16 mouse cellular contexts compared by ENCODE assay signal in the genomic region with DNA sequence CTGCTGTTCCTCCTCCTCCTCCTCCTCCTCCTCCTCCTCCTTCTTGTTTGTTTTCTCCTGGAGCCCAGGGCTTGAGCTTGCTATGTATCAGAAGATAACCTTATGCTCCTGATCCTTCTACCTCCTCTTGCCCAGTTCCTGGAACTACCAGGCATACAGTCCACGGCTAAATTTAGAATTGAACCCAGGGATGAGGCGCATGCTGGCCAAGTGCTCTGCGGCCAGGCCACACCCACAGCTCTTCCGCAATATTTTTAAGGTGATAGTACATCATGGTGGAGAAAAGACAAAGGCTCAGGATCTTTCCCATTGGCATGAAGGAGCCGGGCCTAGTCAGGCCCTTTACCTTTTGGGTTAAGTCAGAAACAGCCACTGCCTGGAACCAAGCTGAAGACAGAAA.
DNase-seq lines count a peak whose midpoint lies in the region; ATAC-seq and TF ChIP-seq lines count a peak whose summit lies in the region.
"Had no signal": no experiment of that assay in that cellular context is flagged by ENCODE, and none has a peak within 500 bp of the region (broad histone marks: within the 10 kb centered on the region; RNA-seq: fewer than 3 reads in every experiment).

No protein-coding gene starts in this region.

- H3K4me3 ChIP-seq in heart, embryonic 13.5 days: no peak overlapping the region
- H3K4me3 ChIP-seq in heart, embryonic 10.5 days: no peak overlapping the region
- H3K4me3 ChIP-seq in lung, postnatal 0 days (ENCODE audit: low read depth, low read length): no peak overlapping the region
- H3K4me3 ChIP-seq in midbrain, embryonic 15.5 days: no peak overlapping the region
- no peak overlapping the region for H3K4me3 ChIP-seq in forebrain, embryonic 15.5 days
- H3K4me3 ChIP-seq: forebrain, embryonic 13.5 days; heart, adult 2 months; limb, embryonic 13.5 days; liver, embryonic 13.5 days; midbrain, embryonic 10.5 days; neural tube, embryonic 13.5 days had no signal

- TF ChIP-seq CTCF in lung, postnatal 0 days (IDR thresholded peaks at IDR 0.05): no peak

- no peaks in the 10 kb centered on the region for H3K27me3 ChIP-seq in heart, embryonic 13.5 days (replicated peaks)
- H3K27me3 ChIP-seq in heart, embryonic 10.5 days (ENCODE audit: insufficient read depth, poor library complexity, severe bottlenecking): no peaks in the 10 kb centered on the region
- no peaks in the 10 kb centered on the region for H3K27me3 ChIP-seq in lung, postnatal 0 days (replicated peaks; ENCODE audit: insufficient read depth, low read length)
- no peaks in the 10 kb centered on the region for H3K27me3 ChIP-seq in midbrain, embryonic 15.5 days (replicated peaks)
- no peaks in the 10 kb centered on the region for H3K27me3 ChIP-seq in forebrain, embryonic 15.5 days
- H3K27me3 ChIP-seq: CH12.LX; forebrain, embryonic 13.5 days; limb, embryonic 13.5 days; liver, embryonic 13.5 days; neural tube, embryonic 13.5 days had no signal

- 0 out of 2 replicates have a peak overlapping the region, but pooled peaks have one; percentile 39 for H3K27ac ChIP-seq in heart, embryonic 13.5 days (replicated peaks)
- H3K27ac ChIP-seq in heart, embryonic 10.5 days: no peak overlapping the region
- no peak overlapping the region for H3K27ac ChIP-seq in lung, postnatal 0 days (ENCODE audit: low read length)
- H3K27ac ChIP-seq in midbrain, embryonic 15.5 days: no peak overlapping the region
- no peak overlapping the region for H3K27ac ChIP-seq in forebrain, embryonic 15.5 days (replicated peaks)
- H3K27ac ChIP-seq: forebrain, embryonic 13.5 days; heart, adult 2 months; hindbrain, embryonic 14.5 days; limb, embryonic 13.5 days; liver, embryonic 13.5 days; midbrain, embryonic 10.5 days; neural tube, embryonic 13.5 days had no signal

- no peak for ATAC-seq in heart, embryonic 13.5 days (ENCODE audit: extremely low read depth, insufficient number of reproducible peaks, low FRiP score, low TSS enrichment)
- no peak for ATAC-seq in lung, postnatal 0 days
- ATAC-seq in midbrain, embryonic 15.5 days (replicated peaks): no peak
- no peak for ATAC-seq in forebrain, embryonic 15.5 days (replicated peaks)
- ATAC-seq in granulocyte monocyte progenitor cell, adult 5-6 weeks (replicated peaks; ENCODE audit: poor library complexity, severe bottlenecking): no peak
- ATAC-seq: forebrain, embryonic 13.5 days had no signal

- WGBS in heart, embryonic 13.5 days: 33% methylated on average over 5 of the region's 5 CpGs
- WGBS in heart, embryonic 10.5 days: 42% methylated on average over 5 of the region's 5 CpGs
- WGBS in lung, postnatal 0 days: 43% methylated on average over 5 of the region's 5 CpGs
- 87% methylated on average over 5 of the region's 5 CpGs for WGBS in midbrain, embryonic 15.5 days
- WGBS in forebrain, embryonic 15.5 days: 87% methylated on average over 5 of the region's 5 CpGs

- H3K4me2 ChIP-seq in heart, embryonic 13.5 days: no peak overlapping the region
- no peak overlapping the region for H3K4me2 ChIP-seq in lung, postnatal 0 days (replicated peaks; ENCODE audit: low read depth, low read length)
- no peak overlapping the region for H3K4me2 ChIP-seq in midbrain, embryonic 15.5 days
- no peak overlapping the region for H3K4me2 ChIP-seq in forebrain, embryonic 15.5 days (replicated peaks)
- H3K4me2 ChIP-seq: forebrain, embryonic 13.5 days; hindbrain, embryonic 14.5 days; limb, embryonic 13.5 days; liver, embryonic 13.5 days; neural tube, embryonic 13.5 days had no signal

- DNase-seq in heart, embryonic 10.5 days (ENCODE audit: low spot score): no peak
- peak; percentile 29 for DNase-seq in lung, postnatal 0 days (ENCODE audit: low spot score)
- no peak for DNase-seq in lung, postnatal 4 days
- peak; percentile 43 for DNase-seq in brain, adult 2 months (ENCODE audit: low read depth, low spot score)

- no peaks in the 10 kb centered on the region for H3K9me3 ChIP-seq in heart, embryonic 13.5 days
- H3K9me3 ChIP-seq in heart, embryonic 10.5 days: no peaks in the 10 kb centered on the region
- no peaks in the 10 kb centered on the region for H3K9me3 ChIP-seq in lung, postnatal 0 days (ENCODE audit: low read length)
- no peaks in the 10 kb centered on the region for H3K9me3 ChIP-seq in midbrain, embryonic 15.5 days
- no peaks in the 10 kb centered on the region for H3K9me3 ChIP-seq in forebrain, embryonic 15.5 days
- H3K9me3 ChIP-seq: forebrain, embryonic 13.5 days; limb, embryonic 13.5 days; liver, embryonic 13.5 days; midbrain, embryonic 10.5 days; neural tube, embryonic 13.5 days had no signal

- H3K9ac ChIP-seq in heart, embryonic 13.5 days: no peak overlapping the region
- H3K9ac ChIP-seq in lung, postnatal 0 days (replicated peaks; ENCODE audit: low read depth): no peak overlapping the region
- H3K9ac ChIP-seq in midbrain, embryonic 15.5 days: no peak overlapping the region
- no peak overlapping the region for H3K9ac ChIP-seq in forebrain, embryonic 15.5 days (replicated peaks)
- H3K9ac ChIP-seq: forebrain, embryonic 13.5 days; hindbrain, embryonic 14.5 days; limb, embryonic 13.5 days; liver, embryonic 13.5 days; neural tube, embryonic 13.5 days had no signal

- peaks cover 16% of the 10 kb centered on the region for H3K4me1 ChIP-seq in heart, embryonic 13.5 days
- peaks cover 19% of the 10 kb centered on the region for H3K4me1 ChIP-seq in heart, embryonic 10.5 days
- no peaks in the 10 kb centered on the region for H3K4me1 ChIP-seq in lung, postnatal 0 days (ENCODE audit: insufficient read depth, low read depth, low read length)
- 0 out of 2 replicates have a peak, but pooled peaks cover 4% of the 10 kb centered on the region for H3K4me1 ChIP-seq in midbrain, embryonic 15.5 days
- H3K4me1 ChIP-seq in forebrain, embryonic 15.5 days: peaks cover 6% of the 10 kb centered on the region; the same call in 1 of the 2 replicates
- H3K4me1 ChIP-seq: neural tube, embryonic 13.5 days had no signal

- H3K36me3 ChIP-seq in heart, embryonic 13.5 days: no peaks in the 10 kb centered on the region
- H3K36me3 ChIP-seq in heart, embryonic 10.5 days: no peaks in the 10 kb centered on the region
- H3K36me3 ChIP-seq in lung, postnatal 0 days (ENCODE audit: insufficient read depth, low read length): no peaks in the 10 kb centered on the region
- H3K36me3 ChIP-seq in midbrain, embryonic 15.5 days (replicated peaks): no peaks in the 10 kb centered on the region
- H3K36me3 ChIP-seq in forebrain, embryonic 15.5 days: no peaks in the 10 kb centered on the region
- H3K36me3 ChIP-seq: limb, embryonic 13.5 days; liver, embryonic 13.5 days; midbrain, embryonic 10.5 days; neural tube, embryonic 13.5 days had no signal

- TF ChIP-seq EP300 in lung, postnatal 0 days (IDR thresholded peaks at IDR 0.05): no peak

Comparison
In these comparisons a context has a peak if more than half of its experiments do, and no peak if none do; other contexts are left out.
1. DNase-seq: peak in lung, postnatal 0 days (single experiment) and brain, adult 2 months (single experiment); none in heart, embryonic 10.5 days (single experiment) and lung, postnatal 4 days (0 of 2).